8 mouse cellular contexts compared by ENCODE assay signal in the genomic region with DNA sequence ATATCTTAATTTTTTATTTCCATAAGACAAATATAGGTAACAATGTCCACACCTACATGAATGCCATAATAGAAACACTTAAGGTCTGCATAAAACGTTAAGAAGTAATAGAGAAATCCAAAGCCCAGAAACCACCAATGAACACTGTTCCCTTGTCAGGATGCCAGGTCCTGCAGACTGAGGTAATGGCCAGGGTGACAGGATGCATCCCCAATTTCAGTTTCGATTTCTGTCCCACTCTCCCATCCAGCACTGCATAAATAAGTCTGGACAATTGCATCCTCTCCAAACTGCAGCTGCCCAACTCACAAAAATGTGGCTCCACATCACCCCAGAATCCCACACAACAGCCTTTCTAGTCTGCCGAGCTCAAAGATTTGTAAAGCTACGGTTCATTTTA. TPM values are rescaled to one million over a fixed set of nuclear protein-coding genes. Genes with fewer than 3 reads are reported as not detected.
DNase-seq lines count a peak whose midpoint lies in the region; ATAC-seq and TF ChIP-seq lines count a peak whose summit lies in the region.

No protein-coding gene starts in this region.

- ATAC-seq in liver, embryonic 13.5 days (ENCODE audit: low read depth) = no peak
- no peak for ATAC-seq in stomach, embryonic 16.5 days (ENCODE audit: insufficient read depth, low FRiP score)

- TF ChIP-seq RAD21 in CH12.LX (IDR thresholded peaks at IDR 0.05; ENCODE audit: low read depth, low read length) = no peak

- H3K4me2 ChIP-seq in CH12.LX (ENCODE audit: insufficient read depth, low read depth, poor library complexity, severe bottlenecking) = peak overlapping the region; percentile 95
- peak overlapping the region; percentile 86 for H3K4me2 ChIP-seq in liver, embryonic 13.5 days
- peak overlapping the region; percentile 63 for H3K4me2 ChIP-seq in stomach, embryonic 16.5 days (ENCODE audit: low read depth, low read length)

- no peak overlapping the region for H3K27ac ChIP-seq in CH12.LX (ENCODE audit: insufficient read depth, low read depth)
- H3K27ac ChIP-seq in cortical plate, adult 2 months (ENCODE audit: insufficient read depth, low read length) = no peak overlapping the region
- H3K27ac ChIP-seq in liver, embryonic 13.5 days = peak overlapping the region; percentile 100
- H3K27ac ChIP-seq in stomach, embryonic 16.5 days (ENCODE audit: low read length) = no peak overlapping the region

- peaks cover 2% of the 10 kb centered on the region for H3K27me3 ChIP-seq in CH12.LX (replicated peaks)
- H3K27me3 ChIP-seq in liver, embryonic 13.5 days = no peaks in the 10 kb centered on the region
- H3K27me3 ChIP-seq in stomach, embryonic 16.5 days (ENCODE audit: control insufficient read depth, insufficient read depth, low read length) = no peaks in the 10 kb centered on the region

- H3K36me3 ChIP-seq in CH12.LX (replicated peaks in 1 of 2; ENCODE audit: control insufficient read depth in 1 of 2, insufficient read depth in 1 of 2, low read length in 1 of 2) = peaks cover 20 to 39% of the 10 kb centered on the region in 2 experiments
- peaks cover 65% of the 10 kb centered on the region for H3K36me3 ChIP-seq in liver, embryonic 13.5 days
- H3K36me3 ChIP-seq in stomach, embryonic 16.5 days (ENCODE audit: control insufficient read depth, insufficient read depth, low read length) = peaks cover 2% of the 10 kb centered on the region; the same call in 1 of the 2 replicates

- TF ChIP-seq POLR2A in CH12.LX (IDR thresholded peaks at IDR 0.05; ENCODE audit: low read depth, low read length) = no peak
- no peak for TF ChIP-seq POLR2A in cortical plate, adult 2 months (IDR thresholded peaks at IDR 0.05; ENCODE audit: extremely low read depth, insufficient read depth, low read length)

- no peak for DNase-seq in CH12.LX (ENCODE audit: extremely low read depth)
- peak; percentile 32 to 48 for DNase-seq in heart, postnatal 10 days
- no peak for DNase-seq in liver, embryonic 13.5 days
- no peak for DNase-seq in ovary, postnatal 14 days (ENCODE audit: low spot score)
- DNase-seq in left cerebral cortex, postnatal 4 days = no peak
- DNase-seq in spleen, adult 18-20 months = no peak

- no peak for TF ChIP-seq CTCF in CH12.LX (conservative IDR thresholded peaks at IDR 0.05 in 1 of 2, IDR thresholded peaks at IDR 0.05 in 1 of 2; ENCODE audit: low read depth in 2 of 2, low read length in 2 of 2)
- no peak for TF ChIP-seq CTCF in cortical plate, adult 2 months (IDR thresholded peaks at IDR 0.05; ENCODE audit: extremely low read depth, insufficient read depth, low read length)

- 0 out of 2 replicates have a peak overlapping the region, but pooled peaks have one; percentile 37 for H3K9ac ChIP-seq in CH12.LX (ENCODE audit: insufficient read depth, low read depth)
- H3K9ac ChIP-seq in liver, embryonic 13.5 days = peak overlapping the region; percentile 99
- H3K9ac ChIP-seq in stomach, embryonic 16.5 days (ENCODE audit: low read length) = no peak overlapping the region

- in situ Hi-C loops in CH12.LX (cut with MboI; ENCODE audit: low pct_ligation_motif_present, low pct_unique_long_range_greater_than_20kb, low sequenced_read_pairs) = no loop called here

- intact Hi-C loops in heart, postnatal 10 days (cut with DNase I) = no loop called here
- intact Hi-C loops in left cerebral cortex, postnatal 4 days (cut with DNase I) = no loop called here

- peaks cover 37% of the 10 kb centered on the region for H3K79me2 ChIP-seq in CH12.LX (replicated peaks; ENCODE audit: control insufficient read depth, extremely low read depth, insufficient read depth, poor library complexity, severe bottlenecking)

- TF ChIP-seq EP300 in CH12.LX (IDR thresholded peaks at IDR 0.05; ENCODE audit: low read length) = no peak

- peaks cover 11 to 43% of the 10 kb centered on the region in 2 experiments; a peak in 3 of 4 replicates for H3K4me1 ChIP-seq in CH12.LX (ENCODE audit: control insufficient read depth in 1 of 2, insufficient read depth in 2 of 2)
- peaks cover 6% of the 10 kb centered on the region for H3K4me1 ChIP-seq in cortical plate, adult 2 months (ENCODE audit: control insufficient read depth, insufficient read depth, low read length)
- peaks cover 77% of the 10 kb centered on the region for H3K4me1 ChIP-seq in liver, embryonic 13.5 days (replicated peaks)
- peaks cover 24% of the 10 kb centered on the region for H3K4me1 ChIP-seq in stomach, embryonic 16.5 days (ENCODE audit: control insufficient read depth, insufficient read depth, low read length)

- no peaks in the 10 kb centered on the region for H3K9me3 ChIP-seq in CH12.LX (replicated peaks; ENCODE audit: low read length)
- no peaks in the 10 kb centered on the region for H3K9me3 ChIP-seq in liver, embryonic 13.5 days (replicated peaks)
- no peaks in the 10 kb centered on the region for H3K9me3 ChIP-seq in stomach, embryonic 16.5 days (replicated peaks; ENCODE audit: control insufficient read depth, low read length)

- H3K4me3 ChIP-seq in CH12.LX (replicated peaks in 1 of 3; ENCODE audit: low read depth in 2 of 3, low read length in 2 of 3, poor library complexity in 1 of 3) = peak overlapping the region; percentile 1 to 78 (median 32)
- H3K4me3 ChIP-seq in cortical plate, adult 2 months (ENCODE audit: insufficient read depth, low read length) = peak overlapping the region; percentile 9; the same call in 1 of the 2 replicates
- peak overlapping the region; percentile 98 for H3K4me3 ChIP-seq in liver, embryonic 13.5 days (replicated peaks)
- H3K4me3 ChIP-seq in stomach, embryonic 16.5 days (replicated peaks; ENCODE audit: low read length) = peak overlapping the region; percentile 27

- dilution Hi-C loops in CH12.LX (cut with MboI; ENCODE audit: extremely low pct_ligation_motif_present, extremely low pct_unique_long_range_greater_than_20kb, low sequenced_read_pairs) = no loop called here

- WGBS in liver, embryonic 13.5 days (ENCODE audit: insufficient replicate concordance) = 46% methylated on average over 4 of the region's 4 CpGs
- 59% methylated on average over 4 of the region's 4 CpGs for WGBS in stomach, embryonic 16.5 days

TF ChIP-seq in CH12.LX, 34 proteins besides CTCF, POLR2A, EP300 and RAD21:
- TF ChIP-seq SIN3A (IDR thresholded peaks at IDR 0.05; ENCODE audit: low read length) (no peak), ZKSCAN1 (IDR thresholded peaks at IDR 0.05; ENCODE audit: borderline replicate concordance, low read depth, low read length) (no peak), ETS1 (conservative IDR thresholded peaks at IDR 0.05; ENCODE audit: low read depth, low read length) (no peak), RCOR1 (conservative IDR thresholded peaks at IDR 0.05; ENCODE audit: low read depth, low read length) (no peak)

RNA-seq across cellular contexts. Expression of a gene that starts 2.8 kb away (rescaled TPM):
- total RNA-seq in CH12.LX (2012; rRNA removed) = 17.9 and 18.1 TPM in 2 replicates
- 14.3 and 15.4 TPM in 2 replicates for total RNA-seq in CH12.LX (2014; rRNA removed)
- 21.5 and 21.6 TPM in 2 replicates for polyA plus RNA-seq in CH12.LX (2012; ENCODE audit: insufficient read length, low read depth)
- 36.6 and 39.0 TPM in 2 replicates for polyA plus RNA-seq in cortical plate, adult 2 months (2012; rRNA removed)
- 10 to 100 TPM; 51.2 to 53.3 TPM for total RNA-seq in heart, postnatal 10 days (2021)
- 54.4 and 61.8 TPM in 2 replicates for polyA plus RNA-seq in liver, embryonic 13.5 days (2015; fragmentation: Nextera tagmentation; extraction: Ambion mirVana)
- polyA plus RNA-seq in stomach, embryonic 16.5 days (2015; fragmentation: Nextera tagmentation; extraction: Ambion mirVana) = 52.4 and 52.9 TPM in 2 replicates
- 10 to 100 TPM; 66.2 to 70.8 TPM for total RNA-seq in left cerebral cortex, postnatal 4 days (2021)

RNA-seq across cellular contexts. Expression of a gene that starts 38.1 kb away (rescaled TPM):
- total RNA-seq in CH12.LX (2012; rRNA removed) (not detected in 2 replicates), CH12.LX (2014; rRNA removed) (not detected in 2 replicates)
- 4.5 TPM in 1 of 2 replicates, not detected in the other for polyA plus RNA-seq in CH12.LX (2012; ENCODE audit: insufficient read length, low read depth)
- not detected in 2 replicates for polyA plus RNA-seq in cortical plate, adult 2 months (2012; rRNA removed)
- total RNA-seq in heart, postnatal 10 days (2021) = not detected
- not detected in 2 replicates for polyA plus RNA-seq in liver, embryonic 13.5 days (2015; fragmentation: Nextera tagmentation; extraction: Ambion mirVana)
- not detected in 2 replicates for polyA plus RNA-seq in stomach, embryonic 16.5 days (2015; fragmentation: Nextera tagmentation; extraction: Ambion mirVana)
- total RNA-seq in left cerebral cortex, postnatal 4 days (2021) = not detected

RNA-seq across cellular contexts. Expression of a gene that starts 50.5 kb away (rescaled TPM):
- total RNA-seq in CH12.LX (2012; rRNA removed) = 15.8 and 19.6 TPM in 2 replicates
- total RNA-seq in CH12.LX (2014; rRNA removed) = 17.6 and 18.4 TPM in 2 replicates
- polyA plus RNA-seq in CH12.LX (2012; ENCODE audit: insufficient read length, low read depth) = 33.2 and 41.0 TPM in 2 replicates
- polyA plus RNA-seq in cortical plate, adult 2 months (2012; rRNA removed) = 255 and 271 TPM in 2 replicates
- total RNA-seq in heart, postnatal 10 days (2021) = 100 to 1,000 TPM; 191 to 196 TPM
- 218 and 244 TPM in 2 replicates for polyA plus RNA-seq in liver, embryonic 13.5 days (2015; fragmentation: Nextera tagmentation; extraction: Ambion mirVana)
- 122 and 134 TPM in 2 replicates for polyA plus RNA-seq in stomach, embryonic 16.5 days (2015; fragmentation: Nextera tagmentation; extraction: Ambion mirVana)
- 10 to 100 TPM; 74.4 to 76.6 TPM for total RNA-seq in left cerebral cortex, postnatal 4 days (2021)

Comparison
In these comparisons a context has a peak if more than half of its experiments do, and no peak if none do; other contexts are left out.
1. DNase-seq: peak in heart, postnatal 10 days (2 of 2); none in CH12.LX (single experiment), liver, embryonic 13.5 days (single experiment), ovary, postnatal 14 days (single experiment), left cerebral cortex, postnatal 4 days (single experiment) and spleen, adult 18-20 months (0 of 2).
2. H3K4me3 ChIP-seq: peak in every context shown above with its lines; median percentile 98 in liver, embryonic 13.5 days; 32 in CH12.LX; 27 in stomach, embryonic 16.5 days; 9 in cortical plate, adult 2 months.
3. Peak in every context shown above with its lines, with median percentiles within 50 percentile points of each other: H3K4me2 ChIP-seq.